Mouse (Mus musculus): Measurements from ENCODE around the gene Mfap4. TPM values are rescaled to one million over a fixed set of nuclear protein-coding genes. Genes with fewer than 3 reads are reported as not detected.

Gene Mfap4
- polyA plus RNA-seq, 1 experiment from 2014 or later: 256 TPM

GRCm38 (mm10) chr11:61533571-61533970 is 48.3 kb downstream of the Mfap4 start:
- H3K9me3 ChIP-seq: no peaks in the 10 kb centered on the region
- H3K27ac ChIP-seq: no peak overlapping the region
- no peaks in the 10 kb centered on the region for H3K27me3 ChIP-seq
- ATAC-seq (ENCODE audit: insufficient number of reproducible peaks, insufficient read depth, low FRiP score, low TSS enrichment): no peak
- no peak overlapping the region for H3K4me3 ChIP-seq
- H3K4me2 ChIP-seq (replicated peaks): no peak overlapping the region
- 51% methylated on average over 5 of the region's 5 CpGs for WGBS
- peaks cover 7% of the 10 kb centered on the region for H3K36me3 ChIP-seq
- 0 out of 2 replicates have a peak, but pooled peaks cover 3% of the 10 kb centered on the region for H3K4me1 ChIP-seq
- no peak overlapping the region for H3K9ac ChIP-seq

- H3K4me3 ChIP-seq: no peak overlapping the region
- WGBS: 63% methylated on average over 1 of the region's 1 CpGs
- H3K4me1 ChIP-seq: 0 out of 2 replicates have a peak, but pooled peaks cover 3% of the 10 kb centered on the region
- H3K9me3 ChIP-seq: no peaks in the 10 kb centered on the region
- no peak overlapping the region for H3K9ac ChIP-seq
- H3K36me3 ChIP-seq: peaks cover 9% of the 10 kb centered on the region; the same call in 1 of the 2 replicates
- H3K27ac ChIP-seq: no peak overlapping the region
- H3K4me2 ChIP-seq (replicated peaks): no peak overlapping the region
- H3K27me3 ChIP-seq: no peaks in the 10 kb centered on the region
- no peak for ATAC-seq (ENCODE audit: insufficient number of reproducible peaks, insufficient read depth, low FRiP score, low TSS enrichment)
Measured at GRCm38 (mm10) chr11:61535530-61535929, 50.3 kb downstream of the Mfap4 start.

- no peak for ATAC-seq (ENCODE audit: insufficient number of reproducible peaks, insufficient read depth, low FRiP score, low TSS enrichment)
- H3K27me3 ChIP-seq: no peaks in the 10 kb centered on the region
- WGBS: 63% methylated on average over 3 of the region's 3 CpGs
- no peak overlapping the region for H3K9ac ChIP-seq
- H3K4me2 ChIP-seq (replicated peaks): no peak overlapping the region
- H3K27ac ChIP-seq: no peak overlapping the region
- H3K4me3 ChIP-seq: no peak overlapping the region
- 0 out of 2 replicates have a peak, but pooled peaks cover 3% of the 10 kb centered on the region for H3K4me1 ChIP-seq
- no peaks in the 10 kb centered on the region for H3K9me3 ChIP-seq
- H3K36me3 ChIP-seq: peaks cover 9% of the 10 kb centered on the region; the same call in 1 of the 2 replicates
Measured at GRCm38 (mm10) chr11:61536952-61537351, 51.7 kb downstream of the Mfap4 start.

GRCm38 (mm10) chr11:61537362-61537761 is 52.1 kb downstream of the Mfap4 start:
- no peak overlapping the region for H3K9ac ChIP-seq
- 75% methylated on average over 3 of the region's 3 CpGs for WGBS
- peaks cover 9% of the 10 kb centered on the region; the same call in 1 of the 2 replicates for H3K36me3 ChIP-seq
- no peak overlapping the region for H3K4me2 ChIP-seq (replicated peaks)
- no peaks in the 10 kb centered on the region for H3K27me3 ChIP-seq
- no peak for ATAC-seq (ENCODE audit: insufficient number of reproducible peaks, insufficient read depth, low FRiP score, low TSS enrichment)
- H3K9me3 ChIP-seq: no peaks in the 10 kb centered on the region
- no peak overlapping the region for H3K27ac ChIP-seq
- no peak overlapping the region for H3K4me3 ChIP-seq
- 0 out of 2 replicates have a peak, but pooled peaks cover 3% of the 10 kb centered on the region for H3K4me1 ChIP-seq

Other genes with a start within 250 kb of the Mfap4 start
- 22.7 and 23.8 TPM in 2 replicates for gene Aldh3a2, start 218.0 kb upstream of the Mfap4 start, polyA plus RNA-seq (2016; fragmentation: Nextera tagmentation; extraction: Ambion mirVana)
- not detected in 2 replicates for gene Slc47a2, start 142.6 kb upstream of the Mfap4 start, polyA plus RNA-seq (2016; fragmentation: Nextera tagmentation; extraction: Ambion mirVana)
- 0.10 and 0.23 TPM in 2 replicates for gene Slc47a1, start 107.1 kb upstream of the Mfap4 start, polyA plus RNA-seq (2016; fragmentation: Nextera tagmentation; extraction: Ambion mirVana)
- gene Rnf112, start 31.3 kb upstream of the Mfap4 start, polyA plus RNA-seq (2016; fragmentation: Nextera tagmentation; extraction: Ambion mirVana): 1.6 and 2.5 TPM in 2 replicates
- gene Mapk7, start 9.0 kb downstream of the Mfap4 start, polyA plus RNA-seq (2016; fragmentation: Nextera tagmentation; extraction: Ambion mirVana): 101 and 102 TPM in 2 replicates
- gene B9d1, start 19.7 kb downstream of the Mfap4 start, polyA plus RNA-seq (2016; fragmentation: Nextera tagmentation; extraction: Ambion mirVana): 35.2 and 36.7 TPM in 2 replicates
- 28.3 TPM in 2 replicates for gene Epn2, start 94.3 kb downstream of the Mfap4 start, polyA plus RNA-seq (2016; fragmentation: Nextera tagmentation; extraction: Ambion mirVana)
- 7.4 and 8.5 TPM in 2 replicates for gene Grap, start 167.8 kb downstream of the Mfap4 start, polyA plus RNA-seq (2016; fragmentation: Nextera tagmentation; extraction: Ambion mirVana)
- 1.5 and 1.9 TPM in 2 replicates for gene Fam83g, start 198.7 kb downstream of the Mfap4 start, polyA plus RNA-seq (2016; fragmentation: Nextera tagmentation; extraction: Ambion mirVana)
- 0.09 TPM in 1 of 2 replicates, not detected in the other for gene Slc5a10, start 235.4 kb downstream of the Mfap4 start, polyA plus RNA-seq (2016; fragmentation: Nextera tagmentation; extraction: Ambion mirVana)